Mouse (Mus musculus): ENCODE results near the gene Efcab8. TPM values are rescaled to one million over a fixed set of nuclear protein-coding genes. Genes with fewer than 3 reads are reported as not detected.

The Efcab8 gene
- polyA plus RNA-seq (2012; rRNA removed): 0.08 and 0.19 TPM in 2 replicates

GRCm38 (mm10) chr2:153779394-153779981 is at the start of gene Efcab8:
Efcab8 (plus strand) TSS chr2:153779931.

GRCm38 (mm10) chr2:153740500-153741436 is 39.0 kb upstream of the Efcab8 start, which contains the start of gene Mapre1:
Mapre1 (plus strand) TSS chr2:153741274.

GRCm38 (mm10) chr2:153870984-153871383 is 91.3 kb downstream of the Efcab8 start, which contains the start of gene Sun5:
Sun5 (minus strand) TSS chr2:153871084.

GRCm38 (mm10) chr2:153874745-153875144 is 95.0 kb downstream of the Efcab8 start, which contains the start of gene Bpifb2:
Bpifb2 (plus strand) TSS chr2:153875045.

Other genes with a start within 250 kb of the Efcab8 start
- 24.5 and 37.1 TPM in 2 replicates for gene Nol4l, start 250.0 kb upstream of the Efcab8 start, polyA plus RNA-seq (2012; rRNA removed)
- gene Commd7, start 147.2 kb upstream of the Efcab8 start, polyA plus RNA-seq (2012; rRNA removed): 34.1 and 42.9 TPM in 2 replicates
- 10.0 and 10.2 TPM in 2 replicates for gene Dnmt3b, start 130.5 kb upstream of the Efcab8 start, polyA plus RNA-seq (2012; rRNA removed)
- 0.11 and 0.20 TPM in 2 replicates for gene Dnmt3c, start 83.3 kb upstream of the Efcab8 start, polyA plus RNA-seq (2012; rRNA removed)
- 61.4 and 80.7 TPM in 2 replicates for gene Mapre1, start 38.7 kb upstream of the Efcab8 start, polyA plus RNA-seq (2012; rRNA removed)
- gene Sun5, start 91.2 kb downstream of the Efcab8 start, polyA plus RNA-seq (2012; rRNA removed): not detected in 2 replicates
- gene Bpifb2, start 95.1 kb downstream of the Efcab8 start, polyA plus RNA-seq (2012; rRNA removed): 0.05 TPM in 1 of 2 replicates, not detected in the other
- 0.04 TPM in 1 of 2 replicates, not detected in the other for gene Bpifb6, start 120.5 kb downstream of the Efcab8 start, polyA plus RNA-seq (2012; rRNA removed)
- not detected in 2 replicates for gene Bpifb3, start 138.3 kb downstream of the Efcab8 start, polyA plus RNA-seq (2012; rRNA removed)
- not detected in 2 replicates for gene Bpifb4, start 158.3 kb downstream of the Efcab8 start, polyA plus RNA-seq (2012; rRNA removed)
- not detected in 2 replicates for gene Bpifa6, start 195.0 kb downstream of the Efcab8 start, polyA plus RNA-seq (2012; rRNA removed)
- gene Bpifa2, start 228.3 kb downstream of the Efcab8 start, polyA plus RNA-seq (2012; rRNA removed): not detected in 2 replicates

Data from central nervous system, embryonic 11.5 days (tissue).